Mouse (Mus musculus): ENCODE data around the gene Igsf3. TPM values are rescaled to one million over a fixed set of nuclear protein-coding genes. Genes with fewer than 3 reads are reported as not detected.

Igsf3 gene
- total and polyA plus RNA-seq, 3 experiments, result not detected

- no peaks in the 10 kb centered on the region; a peak in 1 of 4 replicates for H3K27me3 ChIP-seq (ENCODE audit: control insufficient read depth in 1 of 2, insufficient read depth in 2 of 2, low read length in 2 of 2)
- H3K9ac ChIP-seq (ENCODE audit: control insufficient read depth, low read depth, low read length, poor library complexity, severe bottlenecking), result no peak overlapping the region
- TF ChIP-seq ZMIZ1 (IDR thresholded peaks at IDR 0.05; ENCODE audit: low read depth, low read length) (no peak), TAL1 (IDR thresholded peaks at IDR 0.05; ENCODE audit: low read length) (no peak), CHD2 (IDR thresholded peaks at IDR 0.05; ENCODE audit: low read length) (no peak), BHLHE40 (IDR thresholded peaks at IDR 0.05; ENCODE audit: borderline replicate concordance, low read depth, low read length) (no peak), MXI1 (IDR thresholded peaks at IDR 0.05; ENCODE audit: low read depth, low read length) (no peak), JUND (IDR thresholded peaks at IDR 0.05; ENCODE audit: low read depth, low read length) (no peak), SIN3A (IDR thresholded peaks at IDR 0.05; ENCODE audit: low read length) (no peak), ELF1 (IDR thresholded peaks at IDR 0.05; ENCODE audit: low read depth, low read length) (no peak), SMC3 (IDR thresholded peaks at IDR 0.05; ENCODE audit: low read depth, low read length) (no peak), MYC (IDR thresholded peaks at IDR 0.05; ENCODE audit: low read depth, low read length) (no peak), ZKSCAN1 (IDR thresholded peaks at IDR 0.05; ENCODE audit: low read depth, low read length) (no peak), GABPA (IDR thresholded peaks at IDR 0.05; ENCODE audit: low read depth, low read length) (no peak), EP300 (IDR thresholded peaks at IDR 0.05; ENCODE audit: low read depth in 1 of 2, low read length in 2 of 2) (no peak), NRF1 (IDR thresholded peaks at IDR 0.05; ENCODE audit: insufficient read depth, low read depth, low read length, poor library complexity, severe bottlenecking) (no peak), ZNF384 (IDR thresholded peaks at IDR 0.05; ENCODE audit: low read depth, low read length) (no peak), HCFC1 (IDR thresholded peaks at IDR 0.05; ENCODE audit: low read depth, low read length) (no peak), TCF12 (IDR thresholded peaks at IDR 0.05; ENCODE audit: low read depth, low read length) (no peak), TBP (IDR thresholded peaks at IDR 0.05; ENCODE audit: low read depth, low read length) (no peak), POLR2A (IDR thresholded peaks at IDR 0.05; ENCODE audit: control insufficient read depth in 1 of 2, insufficient read depth in 1 of 2, low read depth in 1 of 2, low read length in 2 of 2, poor library complexity in 1 of 2) (no peak)
- no peaks in the 10 kb centered on the region for H3K79me2 ChIP-seq (ENCODE audit: control insufficient read depth, insufficient read depth, low read length, poor library complexity)
- no peaks in the 10 kb centered on the region for H3K4me1 ChIP-seq (ENCODE audit: control insufficient read depth in 1 of 2, insufficient read depth in 2 of 2, low read length in 2 of 2)
- no peaks in the 10 kb centered on the region for H3K9me3 ChIP-seq (replicated peaks; ENCODE audit: insufficient read depth, low read length)
- no peak for DNase-seq (ENCODE audit: low read depth, low spot score)
- no peak overlapping the region for H3K27ac ChIP-seq (ENCODE audit: control insufficient read depth, low read depth, low read length)
- no peak overlapping the region for H3K4me3 ChIP-seq (ENCODE audit: control insufficient read depth in 1 of 2, insufficient read depth in 1 of 2, low read depth in 2 of 2, low read length in 2 of 2)
- no peaks in the 10 kb centered on the region for H3K36me3 ChIP-seq (ENCODE audit: control insufficient read depth in 1 of 2, insufficient read depth in 2 of 2, low read length in 2 of 2)
Measured at GRCm38 (mm10) chr3:101367372-101367771, 9.5 kb upstream of the Igsf3 start.

GRCm38 (mm10) chr3:101369301-101369881 lies 7.5 kb upstream of the Igsf3 start:
- no peak for DNase-seq (ENCODE audit: low read depth, low spot score)
- Histone ChIP-seq H3K36me3 (ENCODE audit: control insufficient read depth in 1 of 2, insufficient read depth in 2 of 2, low read length in 2 of 2) (no peaks in the 10 kb centered on the region), H3K4me1 (ENCODE audit: control insufficient read depth in 1 of 2, insufficient read depth in 2 of 2, low read length in 2 of 2) (no peaks in the 10 kb centered on the region), H3K27me3 (ENCODE audit: control insufficient read depth in 1 of 2, insufficient read depth in 2 of 2, low read length in 2 of 2) (no peaks in the 10 kb centered on the region; a peak in 1 of 4 replicates), H3K27ac (ENCODE audit: control insufficient read depth, low read depth, low read length) (no peak overlapping the region), H3K9ac (ENCODE audit: control insufficient read depth, low read depth, low read length, poor library complexity, severe bottlenecking) (no peak overlapping the region), H3K79me2 (ENCODE audit: control insufficient read depth, insufficient read depth, low read length, poor library complexity) (no peaks in the 10 kb centered on the region), H3K9me3 (replicated peaks; ENCODE audit: insufficient read depth, low read length) (no peaks in the 10 kb centered on the region), H3K4me3 (ENCODE audit: control insufficient read depth in 1 of 2, insufficient read depth in 1 of 2, low read depth in 2 of 2, low read length in 2 of 2) (no peak overlapping the region)
- TF ChIP-seq USF1 (IDR thresholded peaks at IDR 0.05; ENCODE audit: low read depth, low read length), result no peak
- TF ChIP-seq ZMIZ1 (IDR thresholded peaks at IDR 0.05; ENCODE audit: low read depth, low read length), result no peak
- no peak for TF ChIP-seq MAFK (IDR thresholded peaks at IDR 0.05; ENCODE audit: borderline replicate concordance, low read depth, low read length)
- no peak for TF ChIP-seq CHD1 (IDR thresholded peaks at IDR 0.05; ENCODE audit: low read depth, low read length)
- TF ChIP-seq GATA1 (IDR thresholded peaks at IDR 0.05; ENCODE audit: low read depth, low read length), result no peak
- no peak for TF ChIP-seq ZC3H11A (IDR thresholded peaks at IDR 0.05; ENCODE audit: low read depth, low read length)
- no peak for TF ChIP-seq USF2 (IDR thresholded peaks at IDR 0.05; ENCODE audit: borderline replicate concordance in 1 of 2, insufficient read depth in 1 of 2, low read depth in 1 of 2, low read length in 2 of 2)
- TF ChIP-seq ETS1 (IDR thresholded peaks at IDR 0.05; ENCODE audit: low read depth, low read length), result no peak
- no peak for TF ChIP-seq CHD2 (IDR thresholded peaks at IDR 0.05; ENCODE audit: low read length)
- no peak for TF ChIP-seq MEF2A (IDR thresholded peaks at IDR 0.05; ENCODE audit: extremely low read depth, insufficient replicate concordance, low read depth, low read length, poor library complexity, severe bottlenecking)
- TF ChIP-seq EP300 (IDR thresholded peaks at IDR 0.05; ENCODE audit: low read depth in 1 of 2, low read length in 2 of 2), result no peak
- no peak for TF ChIP-seq TCF12 (IDR thresholded peaks at IDR 0.05; ENCODE audit: low read depth, low read length)
- no peak for TF ChIP-seq ZNF384 (IDR thresholded peaks at IDR 0.05; ENCODE audit: low read depth, low read length)
- no peak for TF ChIP-seq ZKSCAN1 (IDR thresholded peaks at IDR 0.05; ENCODE audit: low read depth, low read length)
- no peak for TF ChIP-seq CTCF (IDR thresholded peaks at IDR 0.05 in 2 of 3, conservative IDR thresholded peaks at IDR 0.05 in 1 of 3; ENCODE audit: control insufficient read depth in 1 of 3, insufficient read depth in 1 of 3, low read depth in 2 of 3, low read length in 3 of 3, poor library complexity in 1 of 3, severe bottlenecking in 1 of 3)
